In the genomic region with DNA sequence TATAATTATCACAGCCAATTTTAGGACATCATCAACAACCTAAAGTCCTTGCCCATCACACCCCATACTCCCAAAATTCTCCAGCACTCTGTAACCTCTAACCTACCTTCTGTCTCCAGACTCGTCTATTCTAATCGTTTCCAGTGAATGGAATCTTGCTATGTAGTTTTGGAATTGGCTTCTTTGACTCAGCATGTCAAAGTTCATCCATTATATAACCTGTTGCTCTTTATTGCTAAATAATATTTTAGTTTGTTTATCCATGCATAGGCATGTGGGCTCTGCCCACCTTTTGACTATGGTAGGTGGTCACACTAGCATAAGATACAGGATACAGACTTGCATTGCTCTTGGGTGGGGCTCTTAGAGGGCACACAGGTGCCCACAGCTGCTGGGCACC, we compare ENCODE assay signal across 17 mouse cellular contexts.
"Had no signal": no experiment of that assay in that cellular context is flagged by ENCODE, and none has a peak within 500 bp of the region (broad histone marks: within the 10 kb centered on the region; RNA-seq: fewer than 3 reads in every experiment).

No protein-coding gene starts in this region.

- H3K9me3 ChIP-seq: lung, embryonic 15.5 days; megakaryocyte, embryonic 14.5 days; midbrain, embryonic 12.5 days; midbrain, embryonic 15.5 days; neural tube, embryonic 12.5 days; stomach, embryonic 15.5 days had no signal

- H3K4me2 ChIP-seq: lung, embryonic 15.5 days; midbrain, embryonic 12.5 days; midbrain, embryonic 15.5 days; neural tube, embryonic 12.5 days; stomach, embryonic 15.5 days had no signal

- H3K9ac ChIP-seq: liver, postnatal 0 days; lung, embryonic 15.5 days; midbrain, embryonic 12.5 days; midbrain, embryonic 15.5 days; neural tube, embryonic 12.5 days; stomach, embryonic 15.5 days had no signal

- H3K27me3 ChIP-seq: lung, embryonic 15.5 days; megakaryocyte, embryonic 14.5 days; midbrain, embryonic 12.5 days; midbrain, embryonic 15.5 days; neural tube, embryonic 12.5 days; stomach, embryonic 15.5 days had no signal

- H3K4me1 ChIP-seq: lung, embryonic 15.5 days; midbrain, embryonic 12.5 days; midbrain, embryonic 15.5 days; neural tube, embryonic 12.5 days; stomach, embryonic 15.5 days had no signal

- ATAC-seq: liver, postnatal 0 days; lung, postnatal 0 days; midbrain, embryonic 15.5 days had no signal

- H3K4me3 ChIP-seq: lung, embryonic 15.5 days; megakaryocyte, embryonic 14.5 days; midbrain, embryonic 12.5 days; midbrain, embryonic 15.5 days; neural tube, embryonic 12.5 days; stomach, embryonic 15.5 days had no signal

- DNase-seq: liver, postnatal 0 days; lung, adult 2 months; lung, postnatal 14 days; lung, postnatal 36 days; right cerebral cortex, postnatal 14 days; thymus, adult 2 months; thymus, postnatal 25 days; thymus, postnatal 4 days had no signal

- H3K27ac ChIP-seq: lung, embryonic 15.5 days; macrophage; midbrain, embryonic 12.5 days; midbrain, embryonic 15.5 days; neural tube, embryonic 12.5 days; stomach, embryonic 15.5 days; stomach, postnatal 0 days had no signal
